Mouse (Mus musculus) G1E (cell line): ENCODE measurements around the gene Rgs12. TPM values are rescaled to one million over a fixed set of nuclear protein-coding genes. Genes with fewer than 3 reads are reported as not detected.

Experiments
- ATAC-seq: 2 replicates; pipeline ENCODE4 v1.8.0; 2016; ENCODE audit warnings: mild to moderate bottlenecking; ENCODE audit not compliant: insufficient number of reproducible peaks, poor library complexity, low FRiP score, severe bottlenecking; ENCODE audit errors: extremely low read depth
- DNase-seq: peaks from one replicate; pipeline ENCODE4 v3.0.0; 2012; ENCODE audit warnings: low spot score
- H3K27me3 ChIP-seq: 2 replicates; pipeline ENCODE4 v1.6.1; 2012; ENCODE audit warnings: mild to moderate bottlenecking, low read length, inconsistent platforms; ENCODE audit not compliant: insufficient read depth
- H3K36me3 ChIP-seq: replicated peaks from 2 replicates; pipeline ENCODE3; 2012; ENCODE audit warnings: mild to moderate bottlenecking, inconsistent platforms
- H3K4me1 ChIP-seq: 2 replicates; pipeline ENCODE4 v1.6.1; 2012; ENCODE audit warnings: low read depth, low read length, inconsistent platforms, mixed read lengths; ENCODE audit not compliant: insufficient read depth
- H3K4me3 ChIP-seq: 2 replicates; pipeline ENCODE4 v1.5.1; 2012; ENCODE audit warnings: low read depth, mild to moderate bottlenecking, inconsistent platforms, low read length, moderate library complexity, mixed read lengths
- H3K9me3 ChIP-seq: replicated peaks from 2 replicates; pipeline ENCODE4 v1.6.1; 2012; ENCODE audit warnings: inconsistent platforms
- CTCF ChIP-seq: IDR thresholded peaks from 2 replicates; pipeline ENCODE4 v1.5.1; 2012; ENCODE audit warnings: low read depth, low read length, inconsistent platforms, mixed read lengths
- GATA1 ChIP-seq: IDR thresholded peaks from 2 replicates; pipeline ENCODE4 v1.6.1; 2012; ENCODE audit warnings: borderline replicate concordance, low read length, inconsistent platforms, mixed read lengths
- GATA2 ChIP-seq: IDR thresholded peaks from 2 replicates; pipeline ENCODE4 v1.6.1; 2012; ENCODE audit warnings: low read depth, low read length, inconsistent platforms, borderline replicate concordance
- POLR2AphosphoS5 ChIP-seq: IDR thresholded peaks from 2 replicates; pipeline ENCODE4 v1.6.1; 2012; ENCODE audit warnings: low read depth, low read length, inconsistent platforms; ENCODE audit not compliant: insufficient replicate concordance
- TAL1 ChIP-seq: conservative IDR thresholded peaks from 2 replicates; pipeline ENCODE4 v1.6.1; 2012; ENCODE audit warnings: low read depth, low read length, inconsistent platforms, mixed read lengths
- polyA plus RNA-seq: library from polyadenylated mRNA; stranded (reverse); fragments of >175 nt; gene quantifications from 2 replicates; pipeline ENCODE4 v1.2.3, GENCODE M21; 2012
- total RNA-seq, 2 experiments: library from RNA; stranded (forward) in 1 of 2; stranded (reverse) in 1 of 2; fragments of 200-1000 nt in 1 of 2; fragments of >200 nt in 1 of 2; fragmentation: Nextera tagmentation in 1 of 2; gene quantifications; 2 replicates each; pipeline ENCODE4 v1.2.3; 2014 to 2017

The Rgs12 gene
- total and polyA plus RNA-seq, 3 experiments: 1.8 to 14.3 (median 5.7) TPM

GRCm38 (mm10) chr5:35057582-35057981, 108.3 kb downstream of the Rgs12 start:
- H3K27me3 ChIP-seq: peaks cover 50% of the 10 kb centered on the region
- no peak for ATAC-seq

GRCm38 (mm10) chr5:35058216-35058615, 109.0 kb downstream of the Rgs12 start:
- peaks cover 48% of the 10 kb centered on the region for H3K27me3 ChIP-seq
- H3K4me3 ChIP-seq: no peak overlapping the region
- H3K9me3 ChIP-seq: no peaks in the 10 kb centered on the region
- no peak for TF ChIP-seq GATA1
- TF ChIP-seq TAL1: no peak
- TF ChIP-seq CTCF: no peak
- no peak for TF ChIP-seq POLR2AphosphoS5
- no peaks in the 10 kb centered on the region for H3K4me1 ChIP-seq
- H3K36me3 ChIP-seq: no peaks in the 10 kb centered on the region
- no peak for DNase-seq
- ATAC-seq: no peak

More at GRCm38 (mm10) chr5:35057582-35057981, 108.3 kb downstream of the Rgs12 start:
- no peak for TF ChIP-seq GATA2
- TF ChIP-seq POLR2AphosphoS5: no peak
- TF ChIP-seq CTCF: no peak
- no peak for TF ChIP-seq TAL1
- H3K36me3 ChIP-seq: no peaks in the 10 kb centered on the region
- H3K4me3 ChIP-seq: no peak overlapping the region
- no peaks in the 10 kb centered on the region for H3K4me1 ChIP-seq
- no peak for DNase-seq
- H3K9me3 ChIP-seq: no peaks in the 10 kb centered on the region

- Histone ChIP-seq H3K4me3 (no peak overlapping the region), H3K27me3 (peaks cover 39% of the 10 kb centered on the region), H3K36me3 (no peaks in the 10 kb centered on the region), H3K4me1 (no peaks in the 10 kb centered on the region), H3K9me3 (no peaks in the 10 kb centered on the region)
- ATAC-seq (no peak), DNase-seq (no peak)
- TF ChIP-seq POLR2AphosphoS5 (no peak), TAL1 (no peak), GATA2 (no peak), CTCF (no peak), GATA1 (no peak)
These were observed 110.9 kb downstream of the Rgs12 start for GRCm38 (mm10) chr5:35060098-35060497.

GRCm38 (mm10) chr5:35069841-35070240, 120.6 kb downstream of the Rgs12 start:
- Histone ChIP-seq H3K27me3 (peaks cover 38% of the 10 kb centered on the region; the same call in 1 of the 2 replicates), H3K9me3 (no peaks in the 10 kb centered on the region), H3K4me1 (no peaks in the 10 kb centered on the region), H3K36me3 (no peaks in the 10 kb centered on the region), H3K4me3 (no peak overlapping the region)
- DNase-seq: no peak
- no peak for ATAC-seq
- TF ChIP-seq GATA2 (no peak), GATA1 (no peak), TAL1 (no peak), CTCF (no peak), POLR2AphosphoS5 (no peak)

GRCm38 (mm10) chr5:35070314-35070713, 121.1 kb downstream of the Rgs12 start:
- Histone ChIP-seq H3K36me3 (no peaks in the 10 kb centered on the region), H3K27me3 (peaks cover 38% of the 10 kb centered on the region; the same call in 1 of the 2 replicates), H3K4me1 (no peaks in the 10 kb centered on the region), H3K9me3 (no peaks in the 10 kb centered on the region), H3K4me3 (no peak overlapping the region)
- no peak for TF ChIP-seq GATA1
- no peak for TF ChIP-seq CTCF
- TF ChIP-seq TAL1: no peak
- no peak for TF ChIP-seq GATA2
- no peak for TF ChIP-seq POLR2AphosphoS5
- no peak for ATAC-seq
- DNase-seq: no peak

- Histone ChIP-seq H3K4me1 (no peaks in the 10 kb centered on the region), H3K27me3 (peaks cover 38% of the 10 kb centered on the region; the same call in 1 of the 2 replicates), H3K9me3 (no peaks in the 10 kb centered on the region), H3K4me3 (no peak overlapping the region), H3K36me3 (no peaks in the 10 kb centered on the region)
- ATAC-seq (no peak), DNase-seq (no peak)
- no peak for TF ChIP-seq CTCF
- TF ChIP-seq POLR2AphosphoS5: no peak
- no peak for TF ChIP-seq TAL1
- TF ChIP-seq GATA1: no peak
- no peak for TF ChIP-seq GATA2
These were observed 121.7 kb downstream of the Rgs12 start for GRCm38 (mm10) chr5:35070953-35071352.

GRCm38 (mm10) chr5:35071855-35072254, 122.6 kb downstream of the Rgs12 start:
- H3K4me3 ChIP-seq: no peak overlapping the region
- DNase-seq (no peak), ATAC-seq (no peak)
- H3K27me3 ChIP-seq: peaks cover 34% of the 10 kb centered on the region; the same call in 1 of the 2 replicates
- H3K36me3 ChIP-seq: no peaks in the 10 kb centered on the region
- H3K9me3 ChIP-seq: no peaks in the 10 kb centered on the region
- no peak for TF ChIP-seq POLR2AphosphoS5
- TF ChIP-seq CTCF: no peak
- TF ChIP-seq TAL1: no peak
- TF ChIP-seq GATA2: no peak
- no peak for TF ChIP-seq GATA1
- no peaks in the 10 kb centered on the region for H3K4me1 ChIP-seq
